Mouse (Mus musculus) heart, postnatal 4 days (tissue): ENCODE results near the gene Rhebl1. TPM values are rescaled to one million over a fixed set of nuclear protein-coding genes. Genes with fewer than 3 reads are reported as not detected.

Source experiments
- DNase-seq: peaks from one replicate; pipeline ENCODE4 v3.0.0; 2021
- total RNA-seq, 2 experiments: library from RNA; stranded (reverse); gene quantifications; 2 replicates each; pipeline ENCODE4 v1.2.3; 2021

Rhebl1 gene
- total RNA-seq, 2 experiments from 2014 or later: 2.0 TPM

DNA sequence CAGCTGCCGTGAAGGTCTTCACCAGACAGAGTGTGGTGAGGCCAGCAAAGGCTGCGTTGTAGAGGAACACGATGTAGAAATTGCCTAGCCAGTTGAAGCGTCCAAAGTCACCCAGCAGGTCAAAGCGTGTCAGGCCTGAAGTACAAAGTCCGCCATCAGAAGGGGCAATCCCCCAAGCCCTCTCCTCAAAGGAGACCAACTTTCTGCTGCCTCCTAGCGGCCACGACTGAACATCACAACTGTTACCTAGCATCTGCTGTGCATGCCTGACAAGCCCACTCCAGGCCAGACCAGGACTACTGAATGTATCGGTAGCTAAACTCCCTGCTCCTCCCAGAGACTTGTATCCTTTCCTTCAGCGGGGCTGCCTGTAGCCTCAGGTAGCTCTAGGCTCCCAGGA, 10.4 kb upstream of the Rhebl1 start:
- DNase-seq: peak; percentile 65

DNA sequence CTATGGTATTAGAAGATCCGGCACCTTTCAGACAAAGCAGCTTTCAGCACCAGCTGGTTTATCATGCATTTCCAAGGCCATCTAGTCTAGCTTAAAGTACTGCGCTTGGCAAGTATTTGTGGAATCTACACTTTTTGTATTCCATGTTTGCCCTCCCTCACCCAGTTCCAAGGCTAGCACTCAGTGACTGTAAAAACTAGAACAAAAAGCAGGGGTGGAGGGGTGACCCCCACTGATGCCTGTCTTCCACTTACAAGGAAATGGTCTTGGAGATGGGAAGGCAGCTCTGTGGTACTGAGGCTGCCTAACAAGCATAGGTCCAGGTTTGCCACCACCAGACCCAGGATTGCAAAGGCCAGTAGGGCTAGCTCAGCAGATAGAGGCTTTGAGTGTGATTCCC, 8.3 kb upstream of the Rhebl1 start:
- no peak for DNase-seq

DNA sequence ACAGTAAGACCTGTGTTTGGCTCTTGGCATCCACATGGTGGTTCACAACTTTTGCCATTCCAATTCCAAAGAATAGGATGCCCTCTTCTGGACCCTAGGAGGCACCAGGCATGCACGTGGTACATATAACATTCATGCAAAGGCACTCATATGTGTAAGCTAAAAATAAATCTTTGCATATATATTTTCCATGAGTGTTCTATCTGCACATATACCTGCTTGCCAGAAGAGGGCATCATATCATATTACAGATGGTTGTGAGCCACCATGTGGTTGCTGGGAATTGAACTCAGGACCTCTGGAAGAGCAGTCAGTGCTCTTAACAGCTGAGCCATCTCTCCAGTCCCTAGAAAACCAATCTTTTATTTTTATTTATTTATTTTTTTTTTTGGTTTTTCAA, 7.2 kb upstream of the Rhebl1 start:
- DNase-seq: no peak

DNA sequence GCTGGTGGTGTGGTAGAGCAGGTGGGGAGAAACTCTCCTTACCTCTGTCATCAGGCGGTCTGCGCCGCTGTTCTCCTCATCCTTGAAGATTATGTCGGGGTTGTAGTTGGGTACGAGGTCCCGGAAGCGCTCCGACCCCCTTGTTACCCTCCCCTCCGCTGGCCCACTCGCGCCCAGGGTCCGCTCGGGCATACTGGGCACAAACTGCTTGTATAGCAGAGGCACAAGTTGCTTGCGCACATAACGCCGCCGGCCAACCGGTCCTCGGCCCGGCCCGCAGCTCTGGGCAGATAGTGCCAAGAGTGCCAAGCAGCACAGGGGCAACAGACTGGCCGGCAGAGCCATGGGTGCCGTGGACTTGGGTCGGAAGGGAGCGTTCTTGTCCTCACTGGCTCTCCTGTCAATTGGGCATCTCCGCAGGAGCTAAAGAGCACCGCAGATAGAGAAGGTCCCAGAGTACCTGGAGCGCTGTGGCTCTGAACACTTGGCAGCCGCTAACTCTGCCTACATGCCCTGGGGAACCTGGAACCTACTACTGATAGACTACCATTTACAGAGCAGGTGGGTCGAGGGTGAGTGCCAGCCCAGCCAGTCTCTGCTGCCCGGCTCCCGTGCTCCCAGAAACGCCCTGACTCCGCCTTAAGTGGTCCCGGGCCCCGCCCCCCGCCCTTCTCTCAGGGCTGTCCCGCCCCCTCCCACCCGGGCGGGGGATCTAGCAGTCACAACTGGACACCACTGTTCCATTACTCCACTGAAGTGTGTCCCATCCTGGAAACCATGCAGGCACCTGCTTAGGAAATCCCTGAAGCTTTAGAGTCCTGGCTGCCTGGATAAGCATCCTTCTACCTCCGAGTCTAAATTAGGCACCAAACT, 3.8 kb upstream of the Rhebl1 start, which contains the start of gene Dhh:
Dhh (minus strand) TSS at position 613 of the 873 bp plus-strand sequence.
- DNase-seq: peak; percentile 39

DNA sequence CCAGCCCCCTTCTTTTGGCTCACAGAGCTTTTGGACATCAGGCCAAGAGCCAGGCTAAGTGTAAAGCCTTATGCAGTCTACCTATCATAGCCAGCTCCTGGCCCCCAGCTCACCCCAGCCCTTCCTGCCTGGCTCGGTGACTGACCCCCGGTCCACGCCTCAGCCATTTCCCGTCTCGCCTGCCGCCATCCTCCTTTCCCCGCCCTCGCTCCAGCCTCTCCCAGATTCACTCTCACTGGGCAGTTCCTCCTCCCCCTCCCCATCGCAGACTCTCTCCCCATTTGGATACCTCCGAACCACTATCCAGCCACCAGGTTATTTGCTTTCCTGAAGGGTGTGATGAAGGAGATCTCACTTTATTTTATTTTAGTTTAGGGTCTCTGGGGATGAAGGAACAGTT, 3.2 kb upstream of the Rhebl1 start:
- peak; percentile 66 for DNase-seq

DNA sequence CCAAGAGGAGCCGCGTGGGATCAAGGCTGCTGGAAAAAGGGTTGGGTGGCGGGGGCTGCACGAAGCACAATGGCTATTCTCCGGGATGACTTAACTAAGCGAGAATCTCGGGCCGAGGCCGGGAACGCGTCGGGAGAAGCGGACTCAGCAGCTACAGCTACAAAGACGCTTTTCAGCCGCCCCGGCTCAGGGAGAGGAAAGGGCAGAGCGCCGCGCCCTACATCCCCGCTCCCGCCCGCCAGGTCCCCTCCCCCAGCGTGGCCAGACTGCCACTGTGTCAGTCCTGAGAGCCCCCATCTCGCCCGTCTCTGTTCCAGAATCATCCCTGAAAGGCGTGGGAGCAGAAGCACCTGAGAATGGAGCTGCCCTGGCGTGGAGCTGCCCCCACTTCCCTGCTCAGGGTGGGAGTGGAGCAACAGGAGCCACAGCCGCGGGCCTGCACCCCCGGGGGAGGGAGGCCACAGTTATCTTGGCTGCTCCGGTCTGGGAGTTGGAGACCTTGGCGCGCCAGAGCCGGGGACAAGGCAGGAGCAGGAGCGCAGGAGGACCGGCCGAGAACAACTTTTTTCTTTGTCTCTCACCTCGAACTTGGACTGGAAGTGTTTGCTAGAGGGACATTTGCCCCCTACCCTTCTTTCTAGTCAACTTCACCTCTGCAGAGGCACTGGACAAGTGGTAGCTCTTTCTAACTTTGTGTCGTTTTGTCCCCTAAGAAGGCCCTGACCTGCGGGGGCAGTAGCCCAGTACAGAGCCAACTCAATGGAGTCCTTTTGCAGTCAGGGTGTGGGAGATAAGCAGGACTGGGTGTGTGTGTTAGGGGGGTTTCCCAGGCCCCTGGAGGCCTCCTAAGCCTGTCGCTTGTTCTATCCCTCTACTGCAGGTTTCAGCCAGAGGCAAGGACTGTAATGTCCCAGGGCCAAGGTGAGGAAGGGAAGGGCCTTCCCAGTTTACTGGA, 1.6 kb upstream of the Rhebl1 start:
- DNase-seq: peak; percentile 58

DNA sequence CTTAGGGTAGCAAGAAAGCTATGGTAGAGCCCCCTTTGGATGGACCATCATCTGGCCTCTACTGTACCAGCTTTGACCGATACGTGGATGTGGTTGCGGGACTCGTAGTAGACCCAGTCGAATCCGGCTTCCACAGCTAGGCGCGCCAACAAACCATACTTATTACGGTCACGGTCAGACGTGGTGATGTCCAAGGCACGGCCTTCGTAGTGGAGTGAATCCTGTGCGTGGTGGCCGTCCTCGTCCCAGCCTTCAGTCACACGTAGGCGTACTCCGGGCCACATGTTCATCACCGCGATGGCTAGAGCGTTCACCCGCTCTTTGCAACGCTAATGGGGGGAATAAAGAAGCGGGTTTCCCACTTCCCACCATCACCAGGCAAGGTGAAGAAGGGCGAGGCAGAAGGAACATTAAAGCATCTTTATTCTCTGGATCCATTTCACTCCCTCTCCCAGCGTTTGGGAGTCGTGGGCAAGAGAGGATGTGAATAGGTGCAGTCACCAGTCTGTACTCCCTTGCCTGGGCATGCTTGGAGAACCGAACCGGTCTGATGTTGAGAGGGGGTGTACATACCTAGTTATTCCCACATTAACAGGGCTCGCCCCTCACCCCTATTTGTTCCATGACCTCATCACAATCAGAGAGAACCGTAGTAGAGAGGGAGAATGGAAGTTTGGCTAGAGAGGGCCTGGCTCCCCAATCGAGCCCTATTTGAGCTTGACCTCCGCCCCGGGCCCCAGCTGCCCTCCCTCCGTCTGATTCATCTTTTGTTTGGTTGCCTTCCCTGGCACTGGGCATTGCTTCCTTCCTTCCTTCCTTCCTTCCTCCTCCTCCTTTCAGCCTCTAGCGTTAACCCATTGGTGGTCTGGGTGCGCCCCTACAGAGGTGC, 650 bp upstream of the Rhebl1 start:
- DNase-seq: no peak

DNA sequence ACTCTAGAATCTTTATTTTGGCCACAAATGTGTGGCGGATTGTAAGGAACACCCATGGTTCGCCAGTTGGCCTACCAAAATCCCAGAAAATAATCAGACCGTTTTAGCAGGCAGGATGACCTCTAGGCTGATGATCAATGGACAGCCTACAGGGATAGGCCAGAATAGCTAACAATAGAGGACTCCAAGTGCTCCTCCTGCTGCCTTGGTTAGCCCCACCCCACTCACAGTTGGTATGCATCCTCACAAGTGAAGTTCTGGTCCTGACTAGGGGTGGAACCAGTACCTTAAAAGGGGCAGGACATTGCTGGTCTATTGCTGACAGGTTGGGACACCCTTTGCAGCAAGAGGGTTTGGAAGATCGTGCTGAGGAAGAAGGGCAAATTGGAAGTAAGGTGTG, 1.3 kb downstream of the Rhebl1 start:
- DNase-seq: no peak

DNA sequence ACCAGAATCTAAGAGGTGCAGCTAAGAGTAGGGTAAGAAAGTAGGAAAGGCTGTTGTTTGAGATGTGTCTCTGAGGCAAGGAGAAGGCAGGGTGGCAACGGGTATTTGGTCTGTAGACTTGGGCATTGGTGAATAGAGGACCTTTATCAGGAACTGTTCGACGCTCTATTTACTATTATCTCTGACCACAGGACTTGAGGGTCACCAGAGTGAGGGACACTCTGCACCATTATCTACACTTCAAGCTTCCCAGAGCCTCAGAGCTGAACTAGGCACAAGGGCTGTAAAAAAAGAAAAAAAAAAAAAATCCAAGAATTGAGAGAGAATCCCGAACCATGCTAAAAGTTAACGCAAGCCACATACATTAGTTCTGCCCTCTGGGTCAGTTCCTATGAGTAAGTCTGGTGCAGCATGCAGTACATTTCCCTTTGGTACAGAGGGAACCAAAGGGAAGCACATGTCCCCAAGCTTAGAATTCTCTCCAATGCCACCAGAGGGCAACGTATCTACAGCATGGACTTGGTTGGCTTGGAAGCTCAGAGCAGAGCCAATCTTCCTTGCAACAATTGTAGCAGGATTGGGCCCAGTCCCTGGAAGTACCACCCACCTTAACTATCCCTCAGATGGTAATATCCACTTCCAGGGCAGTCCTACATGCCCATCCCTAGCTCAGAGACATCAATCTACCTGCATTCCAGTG, 2.3 kb downstream of the Rhebl1 start:
- DNase-seq: peak; percentile 76

DNA sequence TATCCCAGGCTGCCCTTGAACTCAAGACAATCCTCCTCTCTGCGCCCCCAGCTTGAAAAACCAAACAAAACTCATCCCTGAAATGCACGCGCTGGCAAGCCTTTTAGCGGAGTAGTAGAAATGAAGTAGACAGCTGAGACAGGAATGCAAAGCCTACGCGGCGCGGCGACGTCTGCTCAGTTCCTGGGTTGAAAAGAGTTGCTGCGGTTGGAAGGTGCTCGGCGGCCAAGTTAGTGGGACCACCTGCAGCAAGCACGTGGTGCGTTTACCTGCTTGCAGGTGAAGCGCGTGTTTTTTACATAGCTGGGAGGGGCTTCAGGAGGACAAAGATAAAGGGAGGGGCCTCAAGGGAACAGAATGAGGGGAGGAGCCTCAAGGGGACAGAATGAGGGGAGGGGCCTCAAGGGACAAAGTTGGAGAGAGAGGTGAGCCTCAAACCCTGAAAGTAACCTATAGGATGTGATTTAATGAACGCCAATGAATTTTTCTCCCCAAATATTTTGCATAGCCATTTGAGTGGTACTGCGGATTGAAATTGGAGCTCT, 3.1 kb downstream of the Rhebl1 start:
- no peak for DNase-seq

DNA sequence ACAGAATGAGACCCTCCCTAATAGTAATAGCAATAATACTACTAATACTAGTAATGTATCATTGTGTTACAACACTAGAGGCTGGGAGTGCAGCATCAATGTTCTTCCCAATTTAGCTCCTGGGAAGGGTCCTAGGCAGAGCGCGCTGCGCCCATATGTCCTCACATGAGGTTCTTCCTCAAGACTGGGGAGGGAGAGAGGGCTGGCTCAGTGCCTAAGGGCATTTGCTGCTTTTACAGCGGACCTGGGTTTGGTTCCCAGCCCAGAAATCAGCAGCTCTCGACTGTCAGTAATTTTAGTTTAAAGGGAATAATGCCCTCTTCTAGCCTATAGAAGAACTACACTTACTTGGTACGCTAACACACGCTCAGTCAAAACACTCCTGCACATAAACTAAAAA, 6.8 kb downstream of the Rhebl1 start:
- no peak for DNase-seq

DNA sequence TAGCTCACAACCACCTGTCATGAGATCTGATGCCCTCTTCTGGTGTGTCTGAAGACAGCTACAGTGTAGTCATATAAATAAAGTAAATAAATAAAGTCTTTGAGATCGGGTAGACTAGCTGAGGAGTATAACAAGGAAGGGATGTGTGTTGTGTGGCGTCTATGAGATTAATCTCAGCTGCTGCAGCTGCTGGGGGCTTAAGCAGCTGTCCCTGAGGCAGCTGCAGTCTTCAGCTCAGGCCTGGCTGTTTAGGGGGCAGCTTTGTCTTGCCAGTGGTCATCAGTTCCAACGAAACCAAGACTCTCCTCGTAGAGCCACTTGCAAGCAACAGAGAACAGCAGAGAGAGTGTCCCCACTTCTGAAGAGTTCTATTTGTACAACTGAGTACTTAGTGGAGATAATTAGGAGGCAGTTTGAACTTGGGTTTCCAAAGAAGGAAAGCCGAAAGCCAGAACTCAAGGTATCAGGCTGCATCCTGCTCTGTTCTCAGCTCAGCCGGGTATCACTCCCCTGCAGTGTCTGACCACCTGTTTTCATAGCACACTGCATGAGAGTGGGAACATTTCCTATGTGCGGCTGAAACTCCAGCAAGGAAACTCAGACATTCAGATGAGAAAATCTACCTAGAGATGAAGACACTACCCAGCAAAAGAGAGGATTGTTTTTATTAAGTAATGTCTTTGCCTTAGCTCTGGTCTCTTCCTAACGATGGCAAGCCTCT, 7.5 kb downstream of the Rhebl1 start:
- DNase-seq: no peak

DNA sequence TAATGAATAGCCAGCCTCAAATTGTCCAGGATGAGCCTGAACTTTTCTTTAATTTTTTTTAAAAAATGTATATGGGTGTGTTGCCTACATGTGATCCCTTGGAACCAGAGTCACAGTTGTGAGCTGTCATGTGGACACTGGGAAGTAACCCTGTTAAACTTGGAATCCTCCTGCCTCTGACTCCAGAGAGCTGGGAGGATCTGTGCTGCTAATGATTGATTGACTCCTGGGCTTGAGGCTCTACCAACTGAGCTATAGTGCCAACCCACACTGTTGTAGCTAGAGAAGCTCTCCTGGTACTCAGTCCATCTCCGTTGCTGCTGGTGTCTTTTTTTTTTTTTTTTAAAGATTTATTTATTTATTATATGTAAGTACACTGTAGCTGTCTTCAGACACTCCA, 10.2 kb downstream of the Rhebl1 start:
- no peak for DNase-seq

DNA sequence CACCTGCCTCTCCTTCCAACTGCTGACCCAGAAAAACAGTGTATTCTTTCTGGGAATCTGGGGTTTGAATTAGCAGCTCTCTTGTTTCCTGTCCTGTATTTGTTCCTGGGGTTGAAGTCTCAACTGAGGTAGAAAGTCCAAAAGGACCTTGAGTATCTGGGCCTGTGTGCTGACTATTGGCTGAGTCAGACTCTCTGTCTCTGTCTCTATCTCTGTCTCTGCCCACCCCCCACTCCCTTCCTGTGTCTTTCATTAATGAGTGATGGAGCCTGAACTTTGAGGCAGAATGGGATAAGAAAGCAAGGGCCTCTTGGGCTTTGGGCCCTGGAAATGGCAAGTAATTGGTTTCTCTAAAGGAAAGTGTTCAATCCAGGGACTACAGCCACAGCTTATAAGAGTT, 10.7 kb downstream of the Rhebl1 start:
- no peak for DNase-seq

DNA sequence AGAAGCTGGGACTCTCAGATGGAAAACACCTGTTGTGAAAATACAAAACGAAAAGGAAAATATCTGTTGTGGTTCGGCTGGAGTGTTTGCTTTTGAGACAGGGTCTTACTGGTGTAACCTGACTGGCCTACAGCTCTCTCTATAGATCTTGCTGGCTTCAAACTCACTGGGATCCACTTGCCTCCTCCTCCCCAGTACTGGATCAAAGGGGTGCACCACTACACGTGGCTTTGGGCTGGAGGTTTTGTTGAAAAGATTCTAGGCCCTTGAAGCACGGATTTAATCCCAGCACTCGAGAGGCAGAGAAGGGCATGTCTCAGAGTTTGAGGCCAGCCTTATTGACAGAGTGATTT, 12.7 kb downstream of the Rhebl1 start:
- DNase-seq: no peak

DNA sequence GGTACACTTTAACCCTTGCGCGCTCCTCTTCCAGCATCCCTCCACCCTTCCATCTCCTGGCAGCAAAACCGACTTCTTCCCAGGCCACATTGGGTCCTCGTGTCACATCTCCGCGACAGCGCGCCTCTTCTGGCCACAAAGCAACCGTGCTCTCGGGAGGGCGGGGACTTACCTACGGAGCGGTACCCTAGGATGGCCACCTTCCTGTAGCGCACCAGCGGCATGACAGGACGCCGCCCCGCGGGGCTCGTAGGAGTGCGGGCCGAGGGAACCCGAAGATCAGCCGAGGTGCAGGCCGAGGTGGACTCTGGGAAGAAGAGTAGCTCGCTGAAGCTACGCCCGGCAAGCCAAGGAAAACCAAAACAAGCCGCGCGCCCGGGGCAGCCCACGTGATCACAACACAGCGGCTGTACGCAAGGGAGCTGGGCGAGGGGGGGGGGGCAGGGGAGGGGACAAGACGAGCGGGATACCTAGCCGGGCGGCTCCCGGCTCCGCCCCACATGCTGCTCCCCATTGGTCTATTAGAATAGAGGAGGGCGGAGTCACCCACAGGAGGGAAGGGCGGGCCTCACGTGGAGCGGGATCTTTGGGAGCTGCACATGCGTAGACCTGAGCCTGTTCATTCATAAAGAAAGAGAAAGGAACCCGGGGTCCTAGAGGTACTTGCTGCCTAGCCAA, 13.2 kb downstream of the Rhebl1 start:
- peak; percentile 89 for DNase-seq

DNA sequence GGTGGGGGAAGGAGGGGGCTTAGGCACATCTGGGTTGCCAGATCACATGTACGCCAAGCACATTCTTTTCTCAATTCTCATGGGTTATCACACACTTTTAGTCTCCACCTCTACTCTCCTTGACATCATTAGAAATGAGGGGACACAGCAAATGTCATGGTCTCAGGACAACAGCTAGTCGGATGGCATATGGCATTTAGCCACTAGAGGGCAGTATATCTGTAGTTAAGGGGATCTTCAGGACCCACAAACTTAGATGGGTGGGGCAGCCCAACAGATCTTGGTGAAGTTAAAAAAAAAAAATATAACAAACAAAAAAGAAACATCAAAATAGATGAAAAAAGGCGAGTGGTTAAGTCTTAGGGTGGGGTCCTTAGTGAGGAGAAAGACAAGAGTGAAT, 17.0 kb downstream of the Rhebl1 start:
- DNase-seq: peak; percentile 79

DNA sequence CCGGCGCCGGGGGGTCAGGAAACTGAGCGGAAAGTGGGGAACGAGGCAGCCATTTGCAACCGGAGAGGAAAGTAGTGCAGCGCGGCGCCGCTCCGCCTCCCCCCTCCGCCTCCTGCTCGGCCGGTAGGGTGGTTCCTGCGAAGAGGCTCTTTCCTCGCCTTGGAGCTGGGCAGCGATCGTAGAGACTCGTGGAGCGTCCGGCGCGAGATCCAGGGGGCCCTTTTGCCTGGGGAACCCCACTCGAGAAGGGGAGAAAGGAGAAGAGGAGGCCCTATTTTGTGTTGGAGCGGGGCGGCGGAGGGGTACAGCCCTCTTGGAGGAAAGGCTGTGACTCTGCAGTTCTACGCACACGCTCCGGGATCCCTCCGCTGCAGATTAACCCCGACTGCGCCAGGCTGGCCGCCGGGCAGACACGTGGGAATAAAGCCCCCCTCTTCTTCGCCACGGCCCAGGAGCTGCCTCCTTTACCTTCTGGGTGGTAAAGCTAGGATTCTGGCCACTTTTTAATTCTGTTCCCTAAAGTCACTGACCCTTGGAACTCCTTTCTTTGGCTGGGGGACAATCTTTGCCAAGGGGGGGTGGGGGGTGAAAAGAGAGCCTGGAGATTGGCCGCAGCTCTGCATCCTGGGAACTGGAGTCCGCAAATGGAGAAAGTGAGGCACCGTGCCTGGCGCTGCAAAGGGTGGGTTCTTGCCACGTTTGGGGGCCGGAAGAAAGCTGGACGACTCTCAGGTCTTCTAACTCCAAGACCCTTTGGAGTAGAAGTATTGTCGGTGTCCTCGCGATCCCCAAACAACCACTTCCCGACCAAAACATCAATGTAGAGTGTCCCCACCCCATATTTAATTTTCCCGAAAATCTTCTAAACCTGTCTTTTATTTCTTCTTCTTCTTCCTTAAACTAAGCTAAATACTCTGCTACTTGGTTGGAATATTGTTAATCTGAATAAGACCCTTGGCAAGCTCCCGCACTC, 22.1 kb downstream of the Rhebl1 start:
- DNase-seq: peak; percentile 92
